Mouse (Mus musculus): Measurements from ENCODE around the gene Rnf223. TPM values are rescaled to one million over a fixed set of nuclear protein-coding genes. Genes with fewer than 3 reads are reported as not detected.

Gene Rnf223
- polyA plus RNA-seq, 2 experiments, result 0.13 to 0.27 TPM

DNA sequence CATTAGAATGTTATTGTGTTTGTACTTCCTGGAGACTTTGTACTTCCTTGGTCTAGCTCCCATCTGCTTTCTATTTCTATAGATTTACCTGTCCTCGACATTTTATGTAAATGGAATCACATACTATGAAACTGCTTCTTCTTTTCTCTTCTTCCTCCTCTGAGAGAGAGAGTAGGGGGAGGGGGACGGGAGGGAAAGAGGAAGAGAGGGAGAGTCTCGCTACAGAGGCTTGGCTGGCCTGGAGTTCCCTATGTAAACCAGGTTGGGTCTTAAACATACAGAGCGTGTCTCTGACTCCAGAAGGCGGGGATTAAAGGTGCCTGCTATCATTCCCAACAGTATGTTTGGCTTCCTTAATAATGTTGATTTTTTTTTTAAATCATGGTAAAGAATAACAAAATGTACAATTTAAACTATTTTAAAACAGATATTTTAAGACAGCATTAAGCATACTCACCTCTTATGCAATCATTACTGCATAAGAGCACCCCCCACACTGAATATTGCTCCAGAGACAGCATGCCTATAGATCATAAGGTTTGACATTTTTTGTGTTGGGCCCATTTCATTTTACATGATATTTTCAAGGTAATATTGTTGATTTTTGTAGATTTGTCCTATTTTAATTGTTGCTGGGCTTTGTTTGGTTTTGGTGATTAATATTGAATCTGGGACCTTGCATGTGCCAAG is 42.8 kb upstream of the Rnf223 start:
- Histone ChIP-seq H3K4me2 (ENCODE audit: low read depth) (no peak overlapping the region), H3K4me1 (replicated peaks; ENCODE audit: control insufficient read depth in 2 of 2, insufficient read depth in 2 of 2, low read length in 1 of 2) (peaks cover 13 to 29% of the 10 kb centered on the region in 2 experiments), H3K36me3 (replicated peaks; ENCODE audit: control insufficient read depth, insufficient read depth, low read depth) (no peaks in the 10 kb centered on the region), H3K9ac (replicated peaks) (no peak overlapping the region), H3K27me3 (ENCODE audit: control insufficient read depth, insufficient read depth, low read length) (no peaks in the 10 kb centered on the region), H3K9me3 (ENCODE audit: control insufficient read depth, low read length) (no peaks in the 10 kb centered on the region), H3K27ac (no peak overlapping the region), H3K4me3 (ENCODE audit: insufficient read depth in 1 of 2, low read depth in 2 of 2, low read length in 2 of 2) (no peak overlapping the region)
- TF ChIP-seq CTCF (IDR thresholded peaks at IDR 0.05; ENCODE audit: low read depth) (no peak), EP300 (IDR thresholded peaks at IDR 0.05; ENCODE audit: low read depth) (no peak)
- ATAC-seq (ENCODE audit: insufficient read depth) (no peak), DNase-seq (ENCODE audit: low read depth in 3 of 3, low spot score in 3 of 3) (no peak)
- WGBS (ENCODE audit: insufficient replicate concordance), result 10% methylated on average over 5 of the region's 5 CpGs

DNA sequence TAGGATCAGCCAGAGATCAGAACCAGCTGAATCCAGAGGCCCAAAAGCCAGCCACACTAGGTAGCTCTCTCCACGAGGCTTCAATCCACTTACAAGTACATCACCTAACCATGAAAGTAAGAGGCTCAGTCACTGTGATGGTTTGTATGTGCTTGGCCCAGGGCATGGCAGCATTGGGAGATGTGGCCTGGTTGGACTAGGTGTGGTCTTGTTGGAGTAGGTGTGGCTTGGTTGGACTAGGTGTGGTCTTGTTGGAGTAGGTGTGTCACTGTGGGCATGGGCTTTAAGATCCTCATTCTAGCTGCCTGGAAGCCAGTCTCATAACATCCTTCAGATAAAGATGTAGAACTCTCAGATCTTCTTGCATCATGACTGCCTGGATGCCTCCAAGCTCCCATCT is 39.1 kb upstream of the Rnf223 start:
- DNase-seq (ENCODE audit: low read depth in 3 of 3, low spot score in 3 of 3) (no peak), ATAC-seq (ENCODE audit: insufficient read depth) (peak; percentile 85)
- WGBS (ENCODE audit: insufficient replicate concordance), result 52% methylated on average over 1 of the region's 1 CpGs
- Histone ChIP-seq H3K4me1 (replicated peaks; ENCODE audit: control insufficient read depth in 2 of 2, insufficient read depth in 2 of 2, low read length in 1 of 2) (peaks cover 13 to 28% of the 10 kb centered on the region in 2 experiments), H3K27me3 (ENCODE audit: control insufficient read depth, insufficient read depth, low read length) (no peaks in the 10 kb centered on the region), H3K4me3 (ENCODE audit: insufficient read depth in 1 of 2, low read depth in 2 of 2, low read length in 2 of 2) (no peak overlapping the region), H3K4me2 (ENCODE audit: low read depth) (peak overlapping the region; percentile 33; the same call in 1 of the 2 replicates), H3K9me3 (ENCODE audit: control insufficient read depth, low read length) (no peaks in the 10 kb centered on the region), H3K27ac (no peak overlapping the region), H3K9ac (replicated peaks) (no peak overlapping the region), H3K36me3 (replicated peaks; ENCODE audit: control insufficient read depth, insufficient read depth, low read depth) (no peaks in the 10 kb centered on the region)
- no peak for TF ChIP-seq EP300 (IDR thresholded peaks at IDR 0.05; ENCODE audit: low read depth)
- TF ChIP-seq CTCF (IDR thresholded peaks at IDR 0.05; ENCODE audit: low read depth), result no peak

DNA sequence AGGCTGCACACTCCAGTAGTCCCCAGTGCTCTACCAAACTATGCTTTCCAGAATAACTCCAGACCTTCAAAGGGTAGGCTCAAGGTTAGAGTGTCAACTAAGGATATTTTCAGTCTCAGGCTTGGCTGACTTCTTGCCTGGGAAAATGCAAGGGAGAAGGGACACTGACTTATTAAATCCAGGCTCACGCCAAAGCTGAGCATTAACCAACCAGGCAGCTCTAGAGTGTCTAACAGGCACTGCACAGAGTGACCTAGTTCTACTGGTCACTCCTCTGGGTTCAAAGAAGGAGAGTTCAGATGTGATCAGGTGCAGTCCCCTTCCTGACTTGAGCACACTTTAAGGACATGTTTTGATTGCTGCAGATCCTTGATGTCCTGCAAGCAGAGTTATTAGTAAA is 37.5 kb upstream of the Rnf223 start:
- DNase-seq (ENCODE audit: low read depth in 3 of 3, low spot score in 3 of 3) (no peak), ATAC-seq (ENCODE audit: insufficient read depth) (no peak)
- Histone ChIP-seq H3K36me3 (replicated peaks; ENCODE audit: control insufficient read depth, insufficient read depth, low read depth) (no peaks in the 10 kb centered on the region), H3K4me1 (replicated peaks; ENCODE audit: control insufficient read depth in 2 of 2, insufficient read depth in 2 of 2, low read length in 1 of 2) (peaks cover 13 to 26% of the 10 kb centered on the region in 2 experiments), H3K4me3 (ENCODE audit: insufficient read depth in 1 of 2, low read depth in 2 of 2, low read length in 2 of 2) (no peak overlapping the region), H3K27ac (no peak overlapping the region), H3K27me3 (ENCODE audit: control insufficient read depth, insufficient read depth, low read length) (no peaks in the 10 kb centered on the region), H3K4me2 (ENCODE audit: low read depth) (no peak overlapping the region), H3K9me3 (ENCODE audit: control insufficient read depth, low read length) (no peaks in the 10 kb centered on the region), H3K9ac (replicated peaks) (no peak overlapping the region)
- TF ChIP-seq CTCF (IDR thresholded peaks at IDR 0.05; ENCODE audit: low read depth) (no peak), EP300 (IDR thresholded peaks at IDR 0.05; ENCODE audit: low read depth) (no peak)
- WGBS (ENCODE audit: insufficient replicate concordance), result 67% methylated on average over 1 of the region's 1 CpGs

DNA sequence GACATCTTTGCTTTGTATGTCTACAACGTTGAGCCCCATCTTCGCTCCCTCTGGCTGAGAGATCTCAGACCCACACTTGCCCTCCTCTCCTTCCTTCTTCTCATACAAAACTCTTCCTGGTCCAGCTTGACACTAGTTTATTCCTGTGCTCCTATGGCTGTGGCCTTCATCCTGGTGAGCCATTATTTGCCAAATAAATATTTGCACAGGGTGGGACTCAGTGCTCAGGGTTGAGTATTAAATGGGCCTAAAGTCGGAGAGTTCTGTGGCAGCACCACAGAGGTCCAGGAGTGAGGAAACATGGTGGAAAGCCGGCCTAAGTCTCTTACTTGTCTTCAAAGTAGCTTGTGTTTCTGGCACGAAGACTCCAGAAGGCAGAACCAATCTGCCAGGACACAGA is 36.6 kb upstream of the Rnf223 start:
- no peaks in the 10 kb centered on the region for H3K9me3 ChIP-seq (ENCODE audit: control insufficient read depth, low read length)
- H3K9ac ChIP-seq (replicated peaks), result no peak overlapping the region
- H3K4me1 ChIP-seq (replicated peaks; ENCODE audit: control insufficient read depth in 2 of 2, insufficient read depth in 2 of 2, low read length in 1 of 2), result peaks cover 13 to 26% of the 10 kb centered on the region in 2 experiments
- H3K4me3 ChIP-seq (ENCODE audit: insufficient read depth in 1 of 2, low read depth in 2 of 2, low read length in 2 of 2), result no peak overlapping the region
- H3K27me3 ChIP-seq (ENCODE audit: control insufficient read depth, insufficient read depth, low read length), result no peaks in the 10 kb centered on the region
- H3K36me3 ChIP-seq (replicated peaks; ENCODE audit: control insufficient read depth, insufficient read depth, low read depth), result no peaks in the 10 kb centered on the region
- no peak overlapping the region for H3K4me2 ChIP-seq (ENCODE audit: low read depth)
- ATAC-seq (ENCODE audit: insufficient read depth), result no peak
- 60% methylated on average over 5 of the region's 5 CpGs for WGBS (ENCODE audit: insufficient replicate concordance)
- no peak for DNase-seq (ENCODE audit: low read depth in 3 of 3, low spot score in 3 of 3)
- no peak overlapping the region for H3K27ac ChIP-seq
- TF ChIP-seq EP300 (IDR thresholded peaks at IDR 0.05; ENCODE audit: low read depth) (no peak), CTCF (IDR thresholded peaks at IDR 0.05; ENCODE audit: low read depth) (no peak)

DNA sequence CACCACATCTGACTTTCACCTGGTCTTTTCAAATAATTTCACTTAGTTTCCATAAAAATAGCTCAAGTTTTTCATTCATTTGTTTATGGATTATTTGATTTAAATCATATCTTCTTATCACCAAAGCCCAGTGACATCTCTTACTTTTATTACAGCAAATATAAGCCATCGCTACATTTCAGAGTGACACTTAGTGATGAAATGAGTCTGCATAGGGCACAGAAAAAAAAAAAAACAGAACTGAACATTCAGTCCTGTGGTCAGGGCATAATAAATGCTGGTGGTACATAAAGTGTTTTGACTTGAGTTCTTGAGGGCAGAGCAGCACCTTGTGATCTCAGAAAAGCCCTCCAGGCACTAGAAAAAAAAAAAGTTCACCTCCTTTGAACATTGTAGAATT is 34.1 kb upstream of the Rnf223 start:
- Histone ChIP-seq H3K4me3 (ENCODE audit: insufficient read depth in 1 of 2, low read depth in 2 of 2, low read length in 2 of 2) (no peak overlapping the region), H3K4me1 (replicated peaks; ENCODE audit: control insufficient read depth in 2 of 2, insufficient read depth in 2 of 2, low read length in 1 of 2) (peaks cover 7 to 19% of the 10 kb centered on the region in 2 experiments; a peak in 3 of 4 replicates), H3K27me3 (ENCODE audit: control insufficient read depth, insufficient read depth, low read length) (no peaks in the 10 kb centered on the region), H3K9me3 (ENCODE audit: control insufficient read depth, low read length) (no peaks in the 10 kb centered on the region), H3K27ac (no peak overlapping the region), H3K4me2 (ENCODE audit: low read depth) (no peak overlapping the region), H3K36me3 (replicated peaks; ENCODE audit: control insufficient read depth, insufficient read depth, low read depth) (no peaks in the 10 kb centered on the region), H3K9ac (replicated peaks) (no peak overlapping the region)
- TF ChIP-seq EP300 (IDR thresholded peaks at IDR 0.05; ENCODE audit: low read depth), result no peak
- no peak for TF ChIP-seq CTCF (IDR thresholded peaks at IDR 0.05; ENCODE audit: low read depth)
- no peak for DNase-seq (ENCODE audit: low read depth in 3 of 3, low spot score in 3 of 3)
- WGBS (ENCODE audit: insufficient replicate concordance), result 77% methylated on average over 1 of the region's 1 CpGs
- no peak for ATAC-seq (ENCODE audit: insufficient read depth)
